Mouse (Mus musculus): Measurements from ENCODE around the gene Celsr2.

DNA sequence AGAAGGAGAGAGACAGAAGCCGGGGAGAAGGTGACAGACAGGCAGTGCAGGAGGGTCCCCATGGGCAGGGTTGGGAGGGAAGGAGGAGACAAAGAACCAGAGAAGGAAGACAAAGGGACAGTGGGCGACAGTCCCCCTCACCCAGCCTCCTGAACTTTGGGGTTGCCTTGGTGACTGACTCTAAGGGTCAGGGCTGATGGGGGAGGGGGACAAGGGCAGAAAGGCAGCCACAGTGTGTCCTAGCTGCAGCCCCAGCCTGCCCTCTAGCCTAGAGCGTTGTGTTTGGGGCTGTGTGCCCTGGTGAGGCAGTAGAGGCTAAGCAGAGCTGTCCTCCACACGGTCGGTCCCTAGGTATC is 5.0 kb downstream of the Celsr2 start:
- no peak for TF ChIP-seq EP300 (IDR thresholded peaks at IDR 0.05; ENCODE audit: low read depth)
- no peak for TF ChIP-seq CTCF (IDR thresholded peaks at IDR 0.05; ENCODE audit: low read depth)

All from liver, postnatal 0 days (tissue).